Mouse (Mus musculus): ENCODE results near the gene Ghsr.

Ghsr gene

DNA sequence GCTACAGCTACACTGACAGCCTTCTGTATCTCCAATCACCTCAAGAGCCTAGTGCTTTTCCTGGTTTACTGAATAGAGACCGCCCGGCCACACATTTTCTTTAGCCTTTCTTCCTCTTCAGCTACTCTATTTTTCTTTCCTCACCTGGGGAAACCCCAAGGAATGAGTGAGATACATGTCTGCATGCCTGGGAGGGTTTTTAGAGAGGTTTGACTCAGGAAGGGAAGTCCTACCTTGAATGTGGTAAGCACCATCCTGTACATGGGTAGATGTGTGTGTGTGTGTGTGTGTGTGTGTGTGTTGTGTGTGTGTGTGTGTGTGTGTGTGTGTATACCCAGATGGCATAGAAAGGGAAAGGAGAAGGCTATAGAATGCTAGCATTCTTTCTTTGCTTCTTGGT is 40.1 kb downstream of the Ghsr start:
- no peak for DNase-seq

DNA sequence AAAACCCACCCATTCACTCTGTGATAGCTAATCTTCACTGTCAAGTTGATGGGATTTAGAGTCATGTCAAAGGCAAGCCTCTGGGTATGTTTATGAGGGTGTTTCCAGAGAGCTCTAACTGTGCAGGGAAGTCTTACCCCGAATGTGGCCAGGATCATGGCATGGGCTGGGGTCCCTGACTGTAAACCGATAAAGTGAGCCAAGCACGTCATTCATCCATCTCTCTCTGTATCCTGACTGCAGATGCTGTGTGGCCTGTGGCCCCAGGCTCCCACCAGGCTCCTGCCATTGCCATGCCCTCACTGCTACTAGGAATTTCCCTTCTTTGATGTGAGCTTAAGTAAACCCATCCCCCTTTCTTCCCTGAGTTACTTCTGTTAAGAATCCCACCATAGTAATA is 42.4 kb downstream of the Ghsr start:
- DNase-seq: no peak

DNA sequence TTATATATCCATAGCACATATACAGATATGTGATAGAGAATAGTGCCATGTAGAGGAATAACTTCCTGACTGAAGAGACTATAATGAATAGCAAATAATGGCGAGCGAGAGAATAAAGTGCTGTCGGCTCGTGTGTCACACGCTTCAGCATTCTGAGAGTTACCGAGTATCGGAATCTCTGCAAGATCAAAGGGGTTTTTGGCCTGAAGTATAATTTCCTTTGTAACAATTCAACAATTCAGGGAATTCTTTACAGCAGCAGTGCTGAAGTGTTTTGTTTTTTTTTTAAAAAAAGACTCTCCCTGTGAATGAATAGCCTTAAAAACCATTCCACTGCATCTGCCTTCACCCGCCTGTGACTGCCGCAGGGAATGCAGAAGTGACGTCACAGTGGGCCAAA is 45.6 kb downstream of the Ghsr start:
- DNase-seq: no peak

DNA sequence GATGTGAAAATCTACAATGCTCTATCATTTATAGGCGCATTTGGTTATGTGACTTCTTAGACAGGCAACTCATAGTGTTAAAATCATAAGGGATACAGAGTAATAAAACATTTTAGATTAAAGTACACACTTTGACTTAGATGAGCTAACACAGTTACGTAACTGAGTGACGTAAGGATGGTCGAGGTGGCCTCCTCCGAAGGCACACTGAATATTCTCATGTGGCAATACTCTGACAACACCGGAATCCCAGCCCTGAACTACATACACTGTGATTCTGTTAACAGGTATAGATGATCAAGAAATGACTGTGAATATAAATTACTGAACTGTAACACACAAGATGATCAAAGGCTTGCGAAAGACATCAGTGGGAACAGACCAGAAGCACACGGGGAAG is 47.5 kb downstream of the Ghsr start:
- DNase-seq: no peak

DNA sequence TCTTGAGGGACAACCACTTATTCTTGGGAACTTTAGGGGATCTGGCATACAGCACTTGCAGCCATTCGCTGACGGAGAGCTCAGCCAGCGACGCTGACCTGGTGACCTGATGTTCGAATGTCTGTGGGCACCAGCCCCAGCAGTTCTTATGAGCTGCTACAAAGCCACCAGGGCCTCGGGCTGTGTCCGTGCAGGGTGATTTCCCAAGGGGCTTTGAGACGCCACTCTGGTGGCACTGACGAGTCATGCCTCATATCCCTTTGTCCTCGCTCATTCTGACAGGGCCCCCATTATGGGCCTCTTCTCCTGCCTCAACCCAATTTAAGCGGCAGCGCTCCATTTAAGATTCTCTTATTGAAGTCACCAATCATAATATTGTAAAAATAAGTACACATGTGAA is 50.8 kb downstream of the Ghsr start:
- DNase-seq: no peak

DNA sequence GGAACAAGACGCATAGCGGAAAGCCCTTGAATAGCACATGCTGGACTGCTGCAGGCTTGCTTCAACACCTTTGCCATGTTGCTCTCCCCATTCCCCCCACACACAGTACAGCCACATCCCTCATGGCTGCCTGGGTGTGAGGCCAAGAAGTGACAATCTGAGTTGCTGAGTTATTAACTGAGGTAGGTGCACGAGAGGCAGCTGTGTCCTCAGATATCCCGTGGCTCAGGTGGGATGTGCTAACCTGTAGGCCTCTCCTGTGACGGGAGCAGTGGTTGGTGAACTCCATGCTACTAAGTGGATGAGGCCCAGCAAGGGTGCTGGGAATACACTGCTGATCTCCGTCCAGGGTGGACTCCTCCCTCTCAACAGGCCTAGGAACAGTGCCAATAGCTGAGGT is 51.4 kb downstream of the Ghsr start:
- DNase-seq: no peak

DNA sequence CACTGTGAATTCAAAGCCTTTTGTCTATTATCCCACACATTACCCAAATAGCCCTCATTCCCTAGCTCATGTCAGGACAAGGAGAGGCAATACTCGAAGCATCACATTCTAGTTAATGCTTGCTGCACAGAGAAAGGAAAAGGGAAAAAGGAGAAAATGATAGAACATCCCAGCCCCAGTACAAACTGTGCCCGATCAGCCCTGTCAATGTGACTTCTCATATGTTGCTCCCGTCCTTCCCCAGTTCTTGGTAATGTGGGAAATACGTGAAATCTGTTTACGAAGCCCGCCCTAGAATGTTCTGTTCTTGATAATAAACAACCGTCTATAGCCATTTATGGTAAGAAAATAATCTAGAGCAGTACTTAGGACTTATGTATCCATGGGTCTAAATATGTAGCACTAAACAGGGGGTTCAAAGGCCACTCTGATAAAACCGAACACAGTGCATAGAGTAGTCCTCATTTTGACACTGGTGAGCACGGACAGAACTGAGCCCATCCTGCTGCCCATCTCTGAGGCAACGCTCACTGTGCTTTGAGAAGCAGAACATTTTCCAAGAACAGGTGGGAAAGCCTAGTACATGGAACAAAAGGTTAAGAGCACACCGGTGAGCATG is 53.0 kb downstream of the Ghsr start:
- no peak for DNase-seq

DNA sequence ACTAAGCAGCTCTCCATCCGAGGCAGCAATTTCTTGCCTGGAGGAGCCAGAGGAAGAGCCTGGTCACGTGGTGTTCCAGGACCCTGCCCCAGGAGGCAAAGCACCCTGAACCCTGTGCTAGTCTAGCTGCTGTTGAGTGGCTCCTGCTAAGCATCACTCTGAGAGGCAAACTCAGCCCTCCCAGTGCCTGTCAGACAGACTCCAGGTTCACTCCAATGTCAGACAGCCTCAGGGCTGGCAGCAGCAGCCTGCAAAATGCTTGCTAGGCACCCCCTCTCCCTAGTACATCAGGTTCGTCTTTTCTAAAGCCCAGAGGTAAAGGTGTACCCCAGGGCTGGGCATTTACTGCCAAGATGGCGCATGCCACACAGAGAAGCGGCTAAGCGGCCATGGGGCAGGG is 56.3 kb downstream of the Ghsr start:
- no peak for DNase-seq

Data from kidney, postnatal 14 days (tissue).